Mouse (Mus musculus): ENCODE data around the gene Ankrd6. TPM values are rescaled to one million over a fixed set of nuclear protein-coding genes. Genes with fewer than 3 reads are reported as not detected.

Gene Ankrd6
- total RNA-seq, 2 experiments from 2014 or later, result 43.3 to 51.8 TPM

DNA sequence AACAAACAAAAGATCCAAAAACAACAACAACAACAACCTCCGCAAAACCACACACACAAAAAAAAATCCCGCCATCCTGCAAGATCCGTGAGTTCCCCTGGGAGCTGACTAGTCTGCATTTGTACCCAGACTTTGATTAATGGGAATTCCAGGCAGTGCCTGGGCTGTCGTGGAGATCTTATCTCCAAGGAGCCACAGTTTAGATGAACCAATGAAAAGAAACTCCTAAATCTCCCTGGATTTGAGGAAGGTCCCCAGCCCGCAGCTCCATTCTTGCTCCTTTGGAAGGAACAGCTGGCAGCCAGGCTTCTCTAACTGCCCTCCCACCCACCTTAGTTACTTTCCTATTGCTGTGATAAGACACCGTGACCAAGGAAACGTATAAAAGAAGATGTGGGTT, 2.0 kb upstream of the Ankrd6 start:
- no peak for DNase-seq (ENCODE audit: low spot score in 2 of 2)
- intact Hi-C loops (cut with DNase I), result loop anchor here (5.0 to 10.0 kb wide), 4 partner anchors 65 to 342 kb away; partner anchors contain the start of gene Pnrc1

DNA sequence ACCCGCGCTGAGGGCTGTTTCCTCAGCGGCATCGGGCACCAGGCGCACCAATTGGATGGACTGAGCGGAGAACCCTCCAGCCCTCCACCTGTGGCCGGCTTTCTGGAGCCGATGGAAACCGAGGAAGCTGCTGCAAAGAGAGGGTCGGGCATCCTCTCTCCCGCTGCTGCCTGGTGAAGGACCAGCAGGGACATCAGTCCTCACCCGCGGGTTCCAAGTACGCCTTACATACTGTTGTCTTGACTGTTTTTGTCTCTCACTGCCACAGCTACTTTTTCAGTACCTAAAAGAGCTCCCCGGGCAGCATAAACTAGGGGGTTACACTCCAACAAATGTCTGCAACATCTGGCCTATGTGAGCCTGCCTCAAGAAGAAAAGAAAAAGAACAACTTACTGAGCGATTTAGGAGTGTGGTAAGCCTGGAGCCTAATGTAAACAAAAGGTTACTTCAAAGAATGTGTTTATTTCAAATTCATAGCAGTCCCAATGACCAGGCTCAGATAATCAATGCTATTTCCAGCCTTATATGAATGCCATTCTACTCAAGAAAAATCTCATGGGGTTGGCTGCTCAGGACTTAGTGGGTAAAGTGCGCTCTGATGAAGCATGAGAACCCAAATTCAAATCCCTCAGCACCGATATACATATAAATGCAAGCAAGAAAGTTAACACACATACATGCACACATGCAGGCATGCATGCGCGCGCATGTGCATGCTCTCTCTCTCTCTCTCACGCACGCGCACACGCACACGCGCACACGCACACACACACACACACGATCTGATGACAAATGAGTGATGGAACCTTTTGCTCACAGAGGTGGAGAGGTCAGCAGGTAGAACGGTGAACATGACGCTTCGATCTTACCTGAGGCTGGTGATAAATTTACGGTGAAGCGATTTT, 647 bp upstream of the Ankrd6 start:
- no peak for DNase-seq (ENCODE audit: low spot score in 2 of 2)
- intact Hi-C loops (cut with DNase I), result loop anchor here (2.0 to 10.0 kb wide), 5 partner anchors 66 to 344 kb away; partner anchors contain the start of genes Lyrm2 and Pnrc1

DNA sequence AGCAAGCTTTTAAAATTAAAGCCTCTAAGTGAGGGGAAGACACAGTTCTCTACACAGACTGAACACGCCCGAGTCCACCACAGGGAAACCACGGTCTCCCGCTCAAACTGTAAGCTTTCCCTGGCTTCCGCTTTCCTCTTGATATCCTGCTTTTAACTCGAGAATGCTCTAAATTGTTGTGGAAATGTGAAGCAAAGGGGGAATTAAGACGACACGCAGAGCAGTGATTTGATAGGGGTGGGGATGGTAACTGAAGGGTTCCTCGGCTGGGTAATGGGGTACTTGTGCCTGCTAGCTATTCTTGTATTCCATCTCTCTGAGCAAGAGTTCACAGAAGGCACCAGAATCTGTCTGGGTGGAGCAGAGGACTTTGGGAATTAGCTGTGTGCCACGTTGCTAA, 1.9 kb downstream of the Ankrd6 start:
- intact Hi-C loops (cut with DNase I), result no loop called here
- no peak for DNase-seq (ENCODE audit: low spot score in 2 of 2)

DNA sequence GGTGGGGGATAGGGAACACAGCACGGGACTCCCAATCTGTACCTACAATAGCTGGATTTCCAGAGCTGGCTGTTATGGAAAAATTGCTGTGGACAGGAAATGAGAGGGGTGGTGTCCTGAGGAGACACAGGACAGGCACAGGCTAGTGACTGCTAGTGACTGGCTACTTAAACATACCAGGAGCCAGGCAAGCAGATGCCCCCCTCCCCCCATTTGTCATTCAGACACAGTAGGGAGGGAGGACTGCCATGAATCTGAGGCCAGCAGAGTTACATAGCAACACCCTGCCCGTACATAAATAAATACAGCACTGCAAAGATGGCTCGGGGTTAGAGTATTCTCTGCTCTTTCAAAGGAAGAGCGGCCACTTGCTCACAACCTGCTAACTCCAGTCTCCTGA, 3.0 kb downstream of the Ankrd6 start:
- intact Hi-C loops (cut with DNase I), result no loop called here
- DNase-seq (ENCODE audit: low spot score in 2 of 2), result no peak

DNA sequence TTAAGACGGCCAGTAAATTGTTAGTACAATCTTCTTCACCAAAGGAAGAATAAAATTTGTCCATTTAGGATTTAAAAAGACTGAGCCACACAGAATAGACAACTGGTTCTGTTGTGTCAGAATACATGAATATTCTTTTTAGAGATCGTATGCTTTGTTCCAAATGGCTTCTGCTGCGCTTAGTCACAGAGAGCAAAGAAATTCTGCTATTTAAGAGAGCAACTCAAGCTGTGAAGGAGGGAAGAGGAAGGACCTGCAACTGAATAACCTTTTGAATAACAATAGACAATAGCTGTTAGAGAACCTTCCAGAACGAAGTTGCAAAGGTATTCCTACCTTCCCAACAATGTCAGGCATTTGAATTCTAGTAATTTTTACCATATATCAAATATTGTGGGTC, 9.7 kb downstream of the Ankrd6 start:
- intact Hi-C loops (cut with DNase I), result loop anchor here (2.0 kb wide), 1 partner anchor 76 kb away; no protein-coding TSS in a partner anchor

DNA sequence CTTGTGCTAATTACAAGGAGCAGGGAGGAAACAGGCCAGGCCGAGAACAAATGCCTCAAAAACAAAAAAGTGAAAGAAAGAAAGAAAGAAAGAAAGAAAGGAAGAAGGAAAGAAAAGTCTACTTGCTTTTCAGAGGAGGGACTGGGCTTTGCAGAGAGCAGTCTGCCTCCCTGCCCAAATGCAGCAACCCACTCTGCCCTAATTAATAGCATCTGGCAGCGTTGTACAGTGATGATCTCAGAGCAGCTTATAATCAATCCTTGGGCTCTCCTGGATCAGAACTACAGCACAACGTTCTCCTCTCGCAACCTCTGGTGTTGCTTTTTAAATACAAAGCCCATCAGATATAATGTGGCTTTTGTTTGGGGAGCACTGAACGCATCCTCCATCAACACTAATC, 10.7 kb downstream of the Ankrd6 start:
- DNase-seq (ENCODE audit: low spot score in 2 of 2), result no peak
- intact Hi-C loops (cut with DNase I), result loop anchor here (2.0 kb wide), 1 partner anchor 75 kb away; no protein-coding TSS in a partner anchor

More for the DNA sequence above, 9.7 kb downstream of the Ankrd6 start:
- DNase-seq (ENCODE audit: low spot score in 2 of 2), result peak in 1 of 2 experiments; percentile 33

DNA sequence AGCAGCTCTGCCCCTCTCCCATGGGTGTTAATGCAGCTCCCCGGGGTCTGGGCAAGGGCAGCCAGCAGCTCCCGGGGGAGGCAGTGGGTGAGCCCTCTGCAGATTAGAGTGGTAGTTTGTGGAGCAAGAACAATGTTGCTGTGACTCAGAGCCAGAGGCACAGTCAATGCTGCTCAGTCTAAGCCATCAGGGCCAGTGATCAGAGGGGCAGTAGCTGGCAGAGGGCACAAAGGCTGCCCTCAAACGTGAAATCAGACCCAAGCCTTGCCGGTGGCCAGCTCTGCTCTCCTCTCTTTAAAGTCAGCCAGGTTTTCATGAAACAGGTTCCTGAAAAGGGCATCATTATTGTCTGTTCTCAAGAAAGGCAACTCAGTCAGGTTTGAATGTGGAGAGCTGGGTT, 11.1 kb downstream of the Ankrd6 start:
- DNase-seq (ENCODE audit: low spot score in 2 of 2), result peak in 1 of 2 experiments; percentile 35
- intact Hi-C loops (cut with DNase I), result no loop called here

DNA sequence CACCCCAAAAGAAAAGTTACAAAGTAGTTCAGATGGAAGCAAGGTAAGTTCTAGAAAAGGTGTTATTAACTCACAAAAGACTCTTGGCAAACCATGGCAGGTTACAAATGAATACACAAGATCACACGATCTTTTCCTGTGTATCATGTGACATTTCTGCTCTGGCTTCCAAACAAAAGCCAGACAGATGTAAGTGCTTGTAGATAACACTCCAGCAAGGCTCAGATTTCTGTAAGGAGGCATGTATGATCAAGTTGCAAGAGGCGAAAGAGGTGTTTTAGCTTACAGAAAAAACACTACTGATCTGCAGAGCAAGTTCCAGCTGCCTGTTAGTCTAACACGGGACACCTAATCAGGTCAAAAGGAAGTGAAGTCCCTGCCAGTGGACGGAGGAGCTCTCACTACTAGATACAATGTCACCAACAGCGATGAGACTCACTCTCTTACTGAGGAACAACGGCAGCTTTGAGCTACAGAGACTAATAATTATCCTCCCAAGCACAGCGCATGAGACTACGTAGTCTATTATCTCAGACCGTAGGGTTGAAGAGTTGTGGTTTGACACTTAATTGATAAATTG, 13.8 kb downstream of the Ankrd6 start:
- intact Hi-C loops (cut with DNase I), result no loop called here
- DNase-seq (ENCODE audit: low spot score in 2 of 2), result no peak

DNA sequence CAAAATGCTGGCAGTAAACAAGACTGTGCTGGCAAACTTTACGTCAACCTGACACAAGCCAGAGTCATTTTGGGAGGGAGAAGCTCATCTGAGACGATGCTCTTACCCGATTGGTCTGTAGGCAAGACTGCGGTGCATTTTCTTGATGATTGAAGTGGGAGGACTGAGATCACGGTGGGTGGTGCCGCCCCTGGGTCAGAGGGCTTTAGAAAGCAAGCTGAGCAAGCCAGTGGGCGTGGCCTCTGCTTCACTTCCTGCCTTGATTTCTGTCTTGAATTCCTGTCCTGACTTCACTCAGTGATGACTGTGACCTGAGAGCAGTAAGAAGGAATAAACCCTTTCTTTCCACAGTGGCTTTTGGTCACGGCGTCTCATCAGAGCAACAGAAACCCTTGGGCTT, 18.6 kb downstream of the Ankrd6 start:
- no peak for DNase-seq (ENCODE audit: low spot score in 2 of 2)
- intact Hi-C loops (cut with DNase I), result no loop called here

DNA sequence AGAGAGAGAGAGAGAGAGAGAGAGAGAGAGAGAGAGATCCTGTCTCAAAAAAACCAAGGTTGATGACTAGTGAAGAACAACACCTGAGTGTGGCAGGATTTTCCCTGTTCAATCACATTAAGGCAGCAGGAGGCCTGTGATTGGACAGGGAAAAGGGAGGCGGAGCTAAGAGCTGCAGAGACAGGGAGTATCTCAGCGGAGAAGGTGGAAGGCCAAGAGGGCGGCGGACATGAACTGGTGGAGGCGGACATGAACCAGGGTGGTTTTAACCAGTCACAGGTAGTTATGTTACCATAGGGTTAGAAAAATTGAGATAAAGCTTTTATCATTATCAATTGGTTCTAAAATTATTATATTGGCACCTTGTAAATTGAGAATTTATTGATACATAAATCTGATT, 20.9 kb downstream of the Ankrd6 start:
- no peak for DNase-seq (ENCODE audit: low spot score in 2 of 2)
- intact Hi-C loops (cut with DNase I), result no loop called here

DNA sequence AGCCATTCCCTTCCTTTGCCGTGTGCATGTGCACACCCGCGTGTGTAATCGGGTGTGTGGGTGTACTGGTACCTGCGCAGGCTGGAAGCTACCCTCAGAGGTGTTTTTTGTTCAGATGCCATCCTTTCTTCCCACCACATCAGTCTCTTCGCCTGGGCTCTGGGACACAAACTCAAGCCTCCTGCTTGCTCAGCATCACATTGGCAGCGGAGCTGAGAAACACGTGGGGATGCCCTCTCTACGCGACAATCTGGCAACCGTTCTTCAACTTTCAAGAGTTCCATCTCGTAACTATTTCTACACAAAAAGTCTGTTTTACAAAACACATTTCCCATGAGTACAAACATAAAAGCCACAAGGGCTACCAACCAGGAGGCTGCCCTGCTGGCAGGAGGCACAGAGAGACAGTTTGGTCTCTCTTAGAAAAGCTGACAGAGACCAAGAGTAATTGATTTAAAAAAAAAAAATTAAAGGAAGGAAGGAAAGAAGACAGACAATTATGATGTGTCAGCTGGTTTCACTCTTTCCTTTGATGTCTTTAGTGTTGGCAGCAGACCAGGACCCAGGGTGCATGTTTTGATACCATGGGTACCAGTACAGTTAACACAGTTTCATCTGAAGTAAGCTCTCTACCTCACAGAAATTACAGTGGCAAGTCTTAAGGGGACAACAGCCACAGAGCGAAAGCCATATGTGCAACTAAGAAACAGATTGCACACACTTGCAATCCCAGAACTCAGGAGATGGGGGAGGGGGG, 21.8 kb downstream of the Ankrd6 start:
- DNase-seq (ENCODE audit: low spot score in 2 of 2), result no peak
- intact Hi-C loops (cut with DNase I), result no loop called here

DNA sequence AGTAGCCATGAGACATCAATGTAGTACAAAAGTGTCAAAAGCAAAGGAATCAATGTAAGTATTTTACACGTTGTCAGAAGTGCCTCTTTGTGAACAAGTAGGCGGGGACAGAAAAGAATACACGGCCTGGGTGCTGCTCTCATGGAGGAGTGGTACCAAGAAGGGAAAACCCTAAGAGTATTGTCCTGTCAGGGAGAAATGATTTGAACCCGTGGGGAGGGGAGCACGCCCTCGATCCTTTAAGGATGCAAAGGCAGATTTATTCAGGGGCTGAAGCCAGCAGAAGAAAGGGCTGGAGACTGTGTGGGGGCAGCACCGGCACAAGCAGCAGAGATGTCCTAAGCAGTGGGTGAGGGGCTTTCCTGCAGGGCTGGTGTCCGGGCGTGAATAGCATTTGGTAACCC, 26.7 kb downstream of the Ankrd6 start:
- intact Hi-C loops (cut with DNase I), result no loop called here
- no peak for DNase-seq (ENCODE audit: low spot score in 2 of 2)

DNA sequence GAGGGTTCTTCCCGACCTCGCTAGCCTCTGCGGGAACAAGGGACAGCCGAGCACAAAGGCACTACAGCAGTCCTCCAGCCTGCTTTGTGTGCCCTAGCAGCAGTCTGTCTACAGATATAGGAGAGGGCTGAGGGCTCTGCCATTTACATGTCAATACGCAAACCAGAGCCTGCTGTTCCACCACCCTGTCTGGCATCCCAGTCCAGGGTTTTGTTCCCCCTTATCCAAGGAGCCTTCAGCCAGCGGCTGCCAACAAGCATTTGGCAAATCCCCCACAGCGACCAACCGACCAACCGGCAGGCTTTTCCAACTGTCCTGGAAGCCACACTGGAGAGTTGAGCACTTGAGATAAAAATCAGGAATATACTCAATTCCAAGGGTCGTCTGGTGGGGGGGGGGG, 27.2 kb downstream of the Ankrd6 start:
- intact Hi-C loops (cut with DNase I), result no loop called here
- no peak for DNase-seq (ENCODE audit: low spot score in 2 of 2)

DNA sequence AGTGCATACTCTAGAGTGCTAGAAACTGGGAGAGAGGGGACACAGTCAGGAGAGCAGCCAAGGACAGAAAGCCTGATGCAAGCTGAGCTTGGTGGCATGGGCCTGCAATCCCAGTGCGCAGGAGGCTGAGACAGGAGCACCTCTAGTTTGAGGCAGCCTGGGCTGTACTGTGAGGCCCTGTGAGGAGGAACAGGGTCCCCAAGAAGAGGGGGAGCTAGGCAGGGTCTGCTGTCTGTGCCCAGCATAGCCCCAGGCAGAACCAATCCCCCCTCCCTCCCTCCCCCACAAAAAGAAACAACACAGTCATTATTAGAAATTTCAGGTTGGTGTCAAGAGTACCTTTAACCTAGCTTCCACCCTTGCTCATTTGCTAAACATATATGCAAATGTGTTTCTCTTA, 27.8 kb downstream of the Ankrd6 start:
- DNase-seq (ENCODE audit: low spot score in 2 of 2), result no peak
- intact Hi-C loops (cut with DNase I), result no loop called here

DNA sequence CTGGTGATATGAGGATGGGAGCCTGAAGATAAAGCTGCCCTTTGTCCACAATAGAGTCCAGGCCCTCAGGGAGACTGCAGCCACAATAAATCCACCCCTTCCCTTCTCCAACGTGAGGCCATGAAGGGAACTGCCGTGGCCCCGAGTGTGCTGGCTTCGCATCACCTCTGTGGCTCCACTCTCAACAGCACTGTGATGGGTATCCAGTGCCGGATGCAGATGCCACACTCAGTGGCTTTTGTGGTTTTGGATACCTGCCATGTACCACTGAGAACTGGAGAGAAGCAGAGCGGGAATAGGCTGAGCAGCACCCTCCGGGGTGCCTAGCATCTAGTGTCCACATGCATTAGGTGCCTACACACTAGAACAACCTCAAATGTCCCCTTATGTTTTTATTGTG, 29.8 kb downstream of the Ankrd6 start:
- DNase-seq (ENCODE audit: low spot score in 2 of 2), result no peak
- intact Hi-C loops (cut with DNase I), result no loop called here

DNA sequence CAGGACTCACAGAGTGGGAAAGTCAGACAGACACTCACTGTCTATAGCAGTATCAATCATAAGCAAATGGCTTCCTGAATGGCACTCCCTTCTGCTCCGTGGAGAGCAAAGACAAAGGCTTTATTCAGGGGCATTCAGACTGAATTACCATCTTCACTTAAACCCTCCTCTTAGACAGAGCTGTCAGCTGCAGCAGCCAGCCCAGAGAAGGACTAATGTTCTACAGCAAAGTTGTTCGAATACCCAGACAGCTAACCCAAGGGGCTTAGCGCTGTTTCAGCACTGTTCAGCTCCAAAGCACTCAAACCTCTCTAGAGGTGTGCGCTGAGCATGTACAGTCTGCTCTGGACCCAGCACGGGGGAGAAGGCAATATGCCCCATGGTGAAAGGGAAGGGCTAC, 32.1 kb downstream of the Ankrd6 start:
- no peak for DNase-seq (ENCODE audit: low spot score in 2 of 2)
- intact Hi-C loops (cut with DNase I), result no loop called here

DNA sequence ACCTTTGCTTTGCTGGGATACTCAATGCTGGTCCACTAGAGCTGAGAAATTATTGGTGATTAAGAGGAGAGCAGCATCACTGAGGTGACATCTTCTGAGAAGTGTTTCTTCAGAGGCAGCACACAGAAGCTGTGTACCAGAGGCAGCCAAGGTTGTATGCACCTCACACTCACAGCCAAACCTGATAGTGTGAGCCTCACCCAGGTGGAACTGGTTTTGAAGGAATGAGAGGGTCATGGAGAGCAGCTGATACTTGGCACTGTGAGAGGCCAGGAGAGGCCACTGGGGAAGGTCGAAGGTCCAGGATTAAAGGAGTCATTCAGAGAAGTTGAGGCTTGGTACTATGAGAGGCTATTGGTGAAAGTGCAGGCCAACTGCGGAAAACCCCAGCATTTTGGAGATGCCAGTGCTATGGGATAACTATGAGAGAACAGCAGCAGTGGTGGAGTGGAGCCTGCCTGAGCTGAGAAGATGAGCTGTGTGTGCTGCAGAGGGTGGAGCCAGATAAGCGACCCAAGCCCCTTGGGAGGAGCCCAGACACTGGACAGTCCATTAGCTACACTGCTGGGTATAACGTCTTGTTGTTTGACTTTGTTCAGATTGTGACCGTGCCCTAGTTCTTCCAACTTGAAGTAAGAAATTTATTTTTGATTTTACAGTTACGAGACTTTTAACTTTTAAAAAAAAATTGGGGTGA, 33.8 kb downstream of the Ankrd6 start:
- DNase-seq (ENCODE audit: low spot score in 2 of 2), result no peak
- intact Hi-C loops (cut with DNase I), result no loop called here

DNA sequence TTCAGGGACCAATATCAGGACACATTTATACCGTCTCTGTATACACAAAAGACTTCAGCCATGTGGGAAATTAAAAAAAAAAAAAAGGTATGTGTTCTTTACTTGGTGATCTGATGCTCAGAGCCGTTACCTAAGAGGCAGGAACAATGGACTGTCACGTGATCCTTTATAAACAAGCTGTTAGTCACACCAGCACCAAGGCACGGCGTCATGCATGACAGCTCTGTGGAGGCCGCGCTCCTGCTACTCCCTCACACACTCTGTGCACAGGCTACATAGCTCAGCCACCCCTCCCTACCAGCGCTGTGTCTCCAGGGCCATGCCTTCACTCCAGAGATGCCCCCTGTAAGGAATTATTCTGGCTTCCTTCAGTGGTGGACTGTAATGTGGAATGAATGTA, 34.7 kb downstream of the Ankrd6 start:
- no peak for DNase-seq (ENCODE audit: low spot score in 2 of 2)
- intact Hi-C loops (cut with DNase I), result no loop called here

DNA sequence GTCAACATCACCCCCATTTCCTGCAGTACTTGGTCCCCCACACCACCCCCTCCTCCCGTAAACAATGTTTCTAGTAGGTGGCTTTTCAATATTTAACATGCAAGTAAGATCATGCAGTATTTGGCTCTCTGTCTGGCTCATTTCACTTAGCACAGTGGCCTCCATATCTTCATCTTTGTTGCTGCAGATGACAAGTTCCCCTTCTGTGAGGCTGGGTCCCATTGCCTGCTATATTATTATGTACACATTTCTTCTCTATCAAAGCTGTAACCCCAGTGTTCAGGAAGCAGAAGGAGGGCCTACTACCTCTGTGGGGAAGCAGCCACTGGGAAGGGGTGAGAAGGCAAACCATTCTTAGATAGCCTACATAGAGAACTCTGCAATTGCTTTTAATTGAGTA, 40.6 kb downstream of the Ankrd6 start:
- no peak for DNase-seq (ENCODE audit: low spot score in 2 of 2)
- intact Hi-C loops (cut with DNase I), result no loop called here

Measured in left cerebral cortex, postnatal 25 days (tissue).